Mouse (Mus musculus): Measurements from ENCODE around the gene Vps50. TPM values are rescaled to one million over a fixed set of nuclear protein-coding genes. Genes with fewer than 3 reads are reported as not detected.
"Not testable (repeated sequence)": the region's sequence is repeated elsewhere in the genome, so short reads cannot be mapped to it uniquely, and the experiment has no call there.

Gene Vps50
- polyA plus RNA-seq, 1 experiment from 2014 or later, result 47.7 TPM

DNA sequence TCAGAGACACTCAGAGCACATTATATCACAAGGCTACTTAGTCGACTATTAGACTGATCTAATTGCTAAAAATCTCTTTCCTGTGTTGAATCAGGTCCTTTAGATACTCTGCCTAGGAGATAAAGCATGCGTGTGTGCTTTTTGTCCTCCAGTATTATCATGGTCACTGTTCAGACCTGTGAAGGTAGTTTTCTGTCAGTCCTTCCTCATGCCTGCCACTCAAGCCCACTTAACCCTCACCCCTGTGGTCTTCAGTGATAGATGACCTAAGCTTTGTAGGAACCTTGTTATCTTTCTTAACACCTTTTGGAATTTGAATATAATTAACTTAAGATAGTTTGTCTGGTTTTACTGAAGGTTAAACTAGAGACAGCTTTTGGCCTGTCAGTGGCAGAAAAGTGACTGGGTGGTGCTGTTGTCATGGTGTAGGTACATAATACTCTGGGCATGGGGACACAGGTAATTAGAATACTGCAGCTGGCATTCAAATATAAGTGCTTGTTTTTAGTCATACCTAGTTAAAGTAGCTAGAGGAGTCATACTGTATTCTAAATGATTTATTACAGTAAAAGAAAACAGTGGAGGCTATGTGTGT lies 74.1 kb downstream of the Vps50 start:
- Histone ChIP-seq H3K4me1 (replicated peaks) (no peaks in the 10 kb centered on the region), H3K27ac (no peak overlapping the region), H3K4me3 (replicated peaks) (no peak overlapping the region), H3K9ac (replicated peaks) (no peak overlapping the region), H3K27me3 (no peaks in the 10 kb centered on the region), H3K36me3 (peaks cover 22% of the 10 kb centered on the region), H3K9me3 (no peaks in the 10 kb centered on the region), H3K4me2 (replicated peaks) (no peak overlapping the region)
- 84% methylated on average over 2 of the region's 2 CpGs for WGBS
- ATAC-seq, result no peak

DNA sequence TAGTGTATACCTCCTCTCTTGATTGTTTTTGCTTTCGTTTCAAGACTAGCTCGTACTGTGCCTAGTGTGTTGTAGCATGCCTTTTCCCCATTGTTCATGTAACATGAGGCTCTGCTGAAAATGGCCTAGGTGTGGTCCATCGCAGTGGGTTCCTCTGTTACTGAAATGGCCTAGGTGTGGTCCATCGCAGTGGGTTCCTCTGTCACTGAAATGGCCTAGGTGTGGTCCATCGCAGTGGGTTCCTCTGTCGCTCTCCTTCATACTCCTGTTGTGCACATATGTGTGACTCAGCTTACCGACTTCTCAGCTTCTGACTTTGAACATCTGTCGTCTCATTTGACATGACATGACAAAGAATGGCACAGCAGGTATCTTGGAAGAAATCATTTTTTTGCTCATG lies 75.6 kb downstream of the Vps50 start:
- H3K27me3 ChIP-seq, result no peaks in the 10 kb centered on the region
- WGBS, result 97% methylated on average over 8 of the region's 8 CpGs
- no peaks in the 10 kb centered on the region for H3K9me3 ChIP-seq
- no peak overlapping the region for H3K4me3 ChIP-seq (replicated peaks)
- no peaks in the 10 kb centered on the region for H3K4me1 ChIP-seq (replicated peaks)
- peaks cover 22% of the 10 kb centered on the region for H3K36me3 ChIP-seq
- H3K4me2 ChIP-seq (replicated peaks), result no peak overlapping the region
- no peak overlapping the region for H3K9ac ChIP-seq (replicated peaks)
- H3K27ac ChIP-seq, result no peak overlapping the region
- no peak for ATAC-seq

DNA sequence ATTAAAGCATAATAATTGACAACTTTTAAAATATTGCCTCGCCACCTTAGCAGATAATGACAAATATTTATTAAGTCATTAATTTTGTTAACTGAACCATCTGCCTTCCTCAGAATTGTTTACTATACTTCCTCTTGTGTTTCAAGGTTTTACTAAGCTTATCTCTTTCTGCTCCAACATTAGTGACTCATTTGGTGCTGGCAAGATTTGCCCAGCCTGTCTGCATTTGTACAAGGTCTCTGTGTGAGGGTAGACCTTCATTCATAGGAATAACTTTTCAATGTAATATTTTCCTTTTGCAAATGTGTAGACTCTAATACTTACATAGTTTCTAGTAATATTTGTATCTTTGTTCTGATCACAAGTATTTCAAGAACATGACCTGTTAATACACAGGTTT lies 87.2 kb downstream of the Vps50 start:
- H3K9ac ChIP-seq (replicated peaks), result no peak overlapping the region
- H3K4me2 ChIP-seq (replicated peaks), result no peak overlapping the region
- H3K4me1 ChIP-seq (replicated peaks), result no peaks in the 10 kb centered on the region
- H3K27me3 ChIP-seq, result no peaks in the 10 kb centered on the region
- WGBS, result 96% methylated on average over 1 of the region's 1 CpGs
- H3K27ac ChIP-seq, result no peak overlapping the region
- H3K9me3 ChIP-seq, result no peaks in the 10 kb centered on the region
- no peak for ATAC-seq
- H3K4me3 ChIP-seq (replicated peaks), result no peak overlapping the region
- H3K36me3 ChIP-seq, result peaks cover 9% of the 10 kb centered on the region; the same call in 1 of the 2 replicates

DNA sequence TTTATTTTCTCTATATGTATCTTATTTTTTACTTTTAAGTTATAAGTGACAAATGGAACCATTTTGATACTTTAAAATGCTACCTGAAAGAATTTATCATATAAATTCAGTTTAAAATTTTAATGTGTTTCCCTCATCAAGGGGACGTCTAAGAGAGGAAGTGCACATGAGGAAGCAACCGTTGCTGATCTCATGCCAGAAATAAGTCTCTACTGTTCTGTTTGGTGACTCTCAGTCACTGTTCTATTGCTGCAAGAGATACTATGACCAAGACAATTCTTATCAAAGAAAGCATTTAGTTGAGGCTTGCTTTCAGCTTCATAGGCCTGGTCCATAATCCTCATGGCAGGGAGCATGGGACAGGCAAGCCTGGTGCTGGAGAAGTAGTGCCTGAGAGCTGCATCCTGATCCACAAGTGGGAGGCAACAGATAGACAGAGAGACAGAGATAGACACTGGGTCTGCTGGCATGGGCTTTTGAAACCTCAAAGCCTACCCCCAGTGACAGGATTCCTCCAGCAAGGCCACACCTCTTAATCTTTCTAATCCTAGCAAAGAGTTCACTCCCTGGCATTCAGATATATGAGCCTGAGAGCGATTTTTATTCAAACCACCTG lies 92.2 kb downstream of the Vps50 start:
- no peaks in the 10 kb centered on the region for H3K9me3 ChIP-seq
- no peak overlapping the region for H3K4me2 ChIP-seq (replicated peaks)
- 93% methylated on average over 3 of the region's 3 CpGs for WGBS
- no peak overlapping the region for H3K9ac ChIP-seq (replicated peaks)
- no peaks in the 10 kb centered on the region for H3K27me3 ChIP-seq
- no peak overlapping the region for H3K4me3 ChIP-seq (replicated peaks)
- H3K4me1 ChIP-seq (replicated peaks), result no peaks in the 10 kb centered on the region
- no peak overlapping the region for H3K27ac ChIP-seq
- H3K36me3 ChIP-seq, result peaks cover 24% of the 10 kb centered on the region
- ATAC-seq, result no peak

DNA sequence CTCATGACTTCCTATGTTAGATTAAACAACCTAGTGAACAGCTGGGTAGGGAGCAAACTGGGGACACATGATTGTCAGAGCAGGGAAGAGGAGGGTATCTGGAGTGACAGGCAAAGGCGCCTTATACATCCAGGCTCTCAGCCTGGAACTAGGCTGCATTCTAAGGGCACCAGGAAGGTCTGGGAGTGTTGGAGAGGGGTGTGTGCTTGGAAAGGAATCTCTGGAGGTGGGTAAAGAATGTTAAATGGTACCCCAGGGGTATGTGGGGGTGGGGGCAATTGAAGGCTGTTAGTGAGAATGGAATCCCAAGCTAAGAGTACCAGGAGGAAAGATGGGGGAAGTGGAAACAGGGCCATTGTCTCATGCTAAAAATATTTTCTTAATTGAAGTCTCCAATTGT lies 96.1 kb downstream of the Vps50 start:
- Histone ChIP-seq H3K9ac (replicated peaks) (no peak overlapping the region), H3K27ac (no peak overlapping the region), H3K9me3 (no peaks in the 10 kb centered on the region), H3K4me1 (replicated peaks) (no peaks in the 10 kb centered on the region), H3K4me2 (replicated peaks) (no peak overlapping the region), H3K36me3 (peaks cover 23% of the 10 kb centered on the region), H3K4me3 (replicated peaks) (no peak overlapping the region), H3K27me3 (no peaks in the 10 kb centered on the region)
- WGBS, result 95% methylated on average over 1 of the region's 1 CpGs
- no peak for ATAC-seq

DNA sequence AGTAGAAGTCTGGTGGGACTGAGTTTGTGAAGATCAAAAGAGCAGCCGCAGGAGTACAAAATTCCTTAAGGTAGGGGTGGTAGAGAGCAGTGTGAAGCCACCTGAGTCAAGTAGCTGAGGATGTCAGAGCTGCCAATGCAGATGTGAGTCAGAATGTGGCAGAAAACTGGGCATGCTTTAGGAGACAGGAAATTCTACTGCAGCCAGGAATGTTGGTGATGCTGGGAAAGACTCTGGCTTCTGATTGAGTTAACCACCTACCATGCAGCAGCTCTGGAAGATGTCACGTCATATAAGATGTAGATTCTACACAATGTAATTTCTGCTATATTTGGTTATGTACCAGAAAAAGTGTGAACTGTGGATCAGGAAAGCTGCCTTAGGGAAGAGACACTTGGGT lies 114.6 kb downstream of the Vps50 start:
- no peak overlapping the region for H3K4me3 ChIP-seq (replicated peaks)
- no peak overlapping the region for H3K27ac ChIP-seq
- no peak overlapping the region for H3K9ac ChIP-seq (replicated peaks)
- 90% methylated on average over 2 of the region's 2 CpGs for WGBS
- H3K27me3 ChIP-seq, result no peaks in the 10 kb centered on the region
- no peak overlapping the region for H3K4me2 ChIP-seq (replicated peaks)
- ATAC-seq, result no peak
- no peaks in the 10 kb centered on the region for H3K4me1 ChIP-seq (replicated peaks)
- H3K36me3 ChIP-seq, result no peaks in the 10 kb centered on the region
- H3K9me3 ChIP-seq, result no peaks in the 10 kb centered on the region

DNA sequence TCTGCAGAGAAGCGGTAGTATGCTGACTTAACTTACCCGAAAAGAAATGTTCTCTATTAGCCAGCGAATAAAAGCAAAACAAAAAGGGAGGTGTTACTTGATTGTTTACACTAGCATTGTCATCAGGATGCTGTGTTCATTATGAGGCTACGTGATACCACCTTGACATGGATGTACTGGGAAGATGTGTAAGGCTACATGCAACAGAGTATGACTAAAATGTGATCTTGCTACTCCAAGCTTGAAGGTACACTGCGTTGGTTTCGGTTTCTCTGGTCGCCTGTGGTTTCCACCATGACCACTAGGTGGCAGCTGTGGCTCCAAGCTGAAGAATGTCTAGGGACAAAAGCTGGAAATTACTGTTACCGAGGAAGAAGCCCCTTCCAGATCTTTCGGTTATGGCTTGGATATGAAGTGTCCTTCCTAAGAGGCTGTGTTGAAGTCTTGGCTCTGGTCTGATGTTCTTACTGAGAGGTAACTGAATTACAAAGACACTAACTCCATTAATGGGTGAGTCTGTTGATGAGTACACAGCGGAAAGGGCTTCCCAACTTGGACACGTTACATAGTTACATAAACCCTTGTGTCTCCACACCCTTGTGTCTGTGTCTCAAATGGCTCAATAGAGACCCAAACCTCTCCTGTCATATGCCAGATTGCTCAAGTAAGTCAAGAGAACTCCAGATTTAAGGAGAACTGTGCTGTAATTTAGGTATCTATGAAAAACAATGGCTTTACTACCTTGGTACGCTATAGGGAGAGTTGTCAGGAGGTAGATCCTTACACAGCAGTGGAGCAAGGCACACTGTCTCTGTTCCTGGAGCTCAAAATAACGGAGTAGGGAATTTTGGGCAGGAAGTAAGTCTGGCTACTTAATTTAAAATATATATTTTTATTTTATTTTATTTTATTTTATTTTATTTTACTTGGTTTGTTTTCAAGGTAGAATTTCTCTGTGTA lies 122.5 kb downstream of the Vps50 start:
- not testable (repeated sequence) for H3K27ac ChIP-seq; H3K9ac ChIP-seq (replicated peaks); H3K9me3 ChIP-seq; H3K27me3 ChIP-seq; H3K4me3 ChIP-seq (replicated peaks); H3K4me2 ChIP-seq (replicated peaks); H3K36me3 ChIP-seq; H3K4me1 ChIP-seq (replicated peaks)
- WGBS, result 64% methylated on average over 11 of the region's 13 CpGs
- peak; percentile 71 for ATAC-seq

Other genes with a start within 250 kb of the Vps50 start
- 0.70 and 0.74 TPM in 2 replicates for gene Samd9l, start 98.8 kb upstream of the Vps50 start, polyA plus RNA-seq (2015; fragmentation: Nextera tagmentation; extraction: Ambion mirVana)
- gene Hepacam2, start 84 bp upstream of the Vps50 start, polyA plus RNA-seq (2015; fragmentation: Nextera tagmentation; extraction: Ambion mirVana), result 4.0 and 4.4 TPM in 2 replicates

Data from midbrain, embryonic 13.5 days (tissue).